Mouse (Mus musculus) heart, adult 2 months (tissue): ENCODE results near the gene Dnajc13. TPM values are rescaled to one million over a fixed set of nuclear protein-coding genes. Genes with fewer than 3 reads are reported as not detected.

ENCODE experiments used
- DNase-seq, 2 experiments: peaks; one replicate each; pipeline ENCODE4 v3.0.0; 2021
- H3K27ac ChIP-seq: fragments of 200-600 bp; 2 replicates; pipeline ENCODE4 v1.8.1; 2022
- H3K27me3 ChIP-seq: fragments of 200-500 bp; 2 replicates; pipeline ENCODE4 v1.6.1; 2012; ENCODE audit warnings: mild to moderate bottlenecking, low read length, inconsistent platforms, mixed read lengths; ENCODE audit not compliant: control insufficient read depth, insufficient read depth
- H3K36me3 ChIP-seq: fragments of 200-500 bp; 2 replicates; pipeline ENCODE4 v1.6.1; 2012; ENCODE audit warnings: low read length, inconsistent platforms; ENCODE audit not compliant: control insufficient read depth, insufficient read depth
- H3K4me1 ChIP-seq: fragments of 200-500 bp; 2 replicates; pipeline ENCODE4 v1.6.1; 2011; ENCODE audit warnings: low read length; ENCODE audit not compliant: control insufficient read depth, insufficient read depth
- H3K4me3 ChIP-seq: fragments of 200-600 bp; 2 replicates; pipeline ENCODE4 v1.8.1; 2022
- H3K79me2 ChIP-seq: fragments of 200-500 bp; replicated peaks from 2 replicates; pipeline ENCODE4 v1.6.1; 2012; ENCODE audit warnings: mild to moderate bottlenecking, inconsistent platforms, low read length, moderate library complexity, mixed read lengths; ENCODE audit not compliant: control insufficient read depth, insufficient read depth
- H3K9ac ChIP-seq: fragments of 200-500 bp; 2 replicates; pipeline ENCODE4 v1.6.1; 2012; ENCODE audit warnings: low read depth, mild to moderate bottlenecking, control low read depth, inconsistent platforms, low read length, mixed read lengths
- CTCF ChIP-seq: fragments of 200-600 bp; IDR thresholded peaks from 2 replicates; pipeline ENCODE4 v1.8.1; 2022; ENCODE audit warnings: antibody characterized with exemption, mild to moderate bottlenecking, moderate library complexity
- EP300 ChIP-seq: fragments of 200-500 bp; IDR thresholded peaks from 2 replicates; pipeline ENCODE4 v1.6.1; 2011; ENCODE audit warnings: low read depth, low read length, control low read depth; ENCODE audit not compliant: insufficient read depth
- POLR2A ChIP-seq: fragments of 200-500 bp; IDR thresholded peaks from 2 replicates; pipeline ENCODE4 v1.6.1; 2011; ENCODE audit warnings: mild to moderate bottlenecking, low read depth, low read length, control low read depth; ENCODE audit not compliant: insufficient read depth
- WGBS: fragments of 180-500 bp; shearing (Covaris S2); methylation state at CpG from one replicate; pipeline ENCODE4 v1.1.7; 2018; 5-methylcytosine and 5-hydroxymethylcytosine counted together
- intact Hi-C: fragments of 180-260 bp; cut with DNase I; formaldehyde crosslinking; loops from one replicate; pipeline ENCODE4 v1.15.1; 2025
- polyA plus RNA-seq: library from polyadenylated mRNA; depleted of rRNA; stranded (reverse); fragments of >200 nt; gene quantifications from 2 replicates; pipeline ENCODE4 v1.2.3, GENCODE M21; 2012
- total RNA-seq, 2 experiments: library from RNA; stranded (reverse); gene quantifications; 2 replicates each; pipeline ENCODE4 v1.2.3; 2021

The Dnajc13 gene
- total and polyA plus RNA-seq, 3 experiments, result 29.2 to 32.3 (median 31.6) TPM

DNA sequence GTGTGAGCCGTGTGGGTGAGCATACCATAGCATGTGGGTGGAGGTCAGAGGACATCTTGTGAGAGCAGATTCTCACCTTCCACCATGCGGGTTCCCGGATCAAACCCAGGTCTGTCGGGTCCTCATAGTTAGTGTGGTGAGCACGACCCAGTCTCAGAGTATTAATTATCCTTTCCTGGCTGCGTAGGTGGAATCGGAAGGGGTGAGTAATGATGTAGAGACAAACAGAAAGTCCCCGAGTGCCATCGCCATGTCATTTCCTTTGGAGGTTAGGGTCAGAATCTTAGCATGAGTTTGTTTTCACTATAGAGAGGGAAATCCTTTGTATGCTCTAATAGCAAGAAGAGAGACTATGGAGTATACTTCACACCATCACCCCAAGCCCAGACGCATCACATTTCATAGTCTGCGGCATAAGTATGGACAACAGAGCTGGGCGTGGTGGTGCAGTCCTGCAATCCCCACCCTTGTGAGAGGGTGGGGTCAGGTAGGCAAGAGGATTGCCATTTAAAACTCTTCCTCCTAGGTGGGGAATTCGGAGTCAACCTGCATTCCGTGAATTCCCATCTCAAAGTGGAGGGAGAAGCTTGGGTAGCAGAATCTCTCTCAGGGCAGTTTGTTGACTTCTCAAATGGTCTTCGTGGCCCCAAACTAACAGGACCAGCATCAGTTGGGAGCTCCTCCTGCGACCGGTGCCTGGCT is 12.5 kb upstream of the Dnajc13 start:
- H3K27ac ChIP-seq, result no peak overlapping the region
- DNase-seq, result no peak
- no peak overlapping the region for H3K9ac ChIP-seq
- intact Hi-C loops, result no loop called here
- H3K36me3 ChIP-seq, result no peaks in the 10 kb centered on the region
- WGBS, result 65% methylated on average over 17 of the region's 17 CpGs
- H3K4me1 ChIP-seq, result no peaks in the 10 kb centered on the region
- H3K4me3 ChIP-seq, result no peak overlapping the region
- no peaks in the 10 kb centered on the region for H3K27me3 ChIP-seq
- no peak for TF ChIP-seq EP300
- no peak for TF ChIP-seq CTCF
- no peak for TF ChIP-seq POLR2A
- no peaks in the 10 kb centered on the region for H3K79me2 ChIP-seq

DNA sequence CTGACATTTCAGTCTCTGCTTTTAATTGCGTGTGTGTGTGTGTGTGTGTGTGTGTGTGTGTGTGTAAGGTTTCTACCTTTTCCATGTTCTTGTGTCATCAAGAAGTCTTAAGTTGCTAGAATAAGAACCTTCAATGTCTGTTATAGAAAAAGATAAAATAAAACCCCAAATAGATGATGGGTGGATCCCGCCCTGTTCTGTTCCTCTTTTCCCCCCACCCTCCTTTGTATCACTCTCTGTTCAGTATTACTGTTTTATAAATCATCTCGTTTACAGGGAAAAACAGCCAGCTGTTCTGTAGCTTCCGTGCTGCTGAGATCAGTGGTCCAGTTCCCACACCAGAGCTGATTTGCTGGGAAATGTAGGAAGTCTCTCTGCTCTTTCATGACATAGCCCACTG is 9.3 kb upstream of the Dnajc13 start:
- Histone ChIP-seq H3K27me3 (no peaks in the 10 kb centered on the region), H3K36me3 (no peaks in the 10 kb centered on the region), H3K4me1 (no peaks in the 10 kb centered on the region), H3K27ac (no peak overlapping the region), H3K4me3 (no peak overlapping the region), H3K79me2 (no peaks in the 10 kb centered on the region), H3K9ac (no peak overlapping the region)
- 74% methylated on average over 4 of the region's 4 CpGs for WGBS
- intact Hi-C loops, result no loop called here
- no peak for DNase-seq
- no peak for TF ChIP-seq POLR2A
- no peak for TF ChIP-seq EP300
- no peak for TF ChIP-seq CTCF

DNA sequence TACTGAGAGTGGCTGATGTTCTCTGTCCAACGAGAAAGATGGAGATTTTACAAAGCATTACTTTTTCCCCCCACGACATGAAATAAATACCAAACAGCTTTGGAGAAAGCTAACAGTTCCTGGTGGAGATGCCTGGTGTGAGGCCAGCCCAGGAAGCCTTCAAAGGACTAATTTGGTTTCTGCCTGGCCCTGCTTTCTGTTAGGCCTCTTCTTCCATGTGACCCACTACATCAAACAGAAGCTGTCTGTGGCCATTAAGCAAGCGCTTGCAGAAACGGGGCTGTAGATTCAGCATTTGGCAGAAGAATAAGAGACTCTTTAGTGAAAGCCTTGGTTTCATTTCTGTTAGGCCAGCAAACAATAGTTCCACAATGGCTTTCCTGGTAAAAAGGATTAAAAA is 8.9 kb upstream of the Dnajc13 start:
- no peaks in the 10 kb centered on the region for H3K4me1 ChIP-seq
- no peak overlapping the region for H3K4me3 ChIP-seq
- no peak overlapping the region for H3K9ac ChIP-seq
- no peaks in the 10 kb centered on the region for H3K27me3 ChIP-seq
- H3K27ac ChIP-seq, result no peak overlapping the region
- H3K79me2 ChIP-seq, result no peaks in the 10 kb centered on the region
- 72% methylated on average over 4 of the region's 4 CpGs for WGBS
- no peak for DNase-seq
- TF ChIP-seq POLR2A (no peak), EP300 (no peak), CTCF (no peak)
- H3K36me3 ChIP-seq, result no peaks in the 10 kb centered on the region
- intact Hi-C loops, result no loop called here

DNA sequence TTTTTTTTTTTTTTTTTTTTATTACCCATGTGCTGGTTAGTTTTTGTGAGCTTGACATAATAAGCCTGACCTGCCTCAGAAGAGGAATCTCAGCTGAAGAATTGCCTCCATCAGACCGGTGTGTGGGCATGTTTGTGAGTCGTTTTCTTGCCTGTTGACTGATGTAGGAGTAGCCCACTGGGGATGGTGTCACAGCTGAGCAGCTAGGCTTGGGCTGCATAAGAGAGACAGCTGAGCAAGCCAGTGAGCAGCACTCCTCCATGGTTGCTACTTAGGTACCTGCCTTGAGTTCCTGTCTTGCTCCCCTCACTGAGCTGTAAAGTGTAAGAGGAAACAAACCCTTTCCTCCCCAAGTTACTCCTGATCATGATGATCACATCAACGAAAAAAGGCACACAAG is 7.2 kb upstream of the Dnajc13 start:
- 60% methylated on average over 3 of the region's 3 CpGs for WGBS
- intact Hi-C loops, result no loop called here

DNA sequence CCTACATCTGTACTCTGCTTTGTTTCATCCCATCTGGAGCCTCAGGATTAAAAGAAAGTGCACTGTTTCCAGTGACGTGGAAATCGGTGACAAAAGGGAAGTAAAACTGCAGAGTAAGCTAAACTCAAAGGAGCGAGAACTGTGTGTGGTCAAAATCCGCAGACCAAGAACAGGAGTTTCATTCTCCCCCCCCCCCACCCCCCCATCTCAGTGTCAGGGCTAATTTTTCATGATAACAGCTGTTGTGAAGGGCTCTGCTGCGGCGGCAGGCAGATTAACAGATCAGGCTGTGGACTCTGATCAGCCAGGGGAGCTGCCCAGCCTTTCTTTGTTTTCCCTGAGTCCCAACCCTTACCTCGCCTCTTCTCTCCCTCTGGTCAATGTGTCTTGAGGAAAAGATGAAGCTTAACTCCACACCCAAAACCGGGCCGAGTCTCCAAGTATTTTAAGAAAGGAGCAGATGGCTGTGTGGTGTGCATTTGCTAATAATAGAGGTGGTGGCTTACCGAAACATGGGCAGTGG is 6.7 kb upstream of the Dnajc13 start:
- Histone ChIP-seq H3K79me2 (no peaks in the 10 kb centered on the region), H3K36me3 (no peaks in the 10 kb centered on the region), H3K27me3 (no peaks in the 10 kb centered on the region), H3K9ac (no peak overlapping the region), H3K4me3 (no peak overlapping the region), H3K27ac (no peak overlapping the region), H3K4me1 (no peaks in the 10 kb centered on the region)
- intact Hi-C loops, result no loop called here
- DNase-seq, result peak in 1 of 2 experiments; percentile 8
- 42% methylated on average over 10 of the region's 10 CpGs for WGBS
- TF ChIP-seq CTCF (no peak), POLR2A (no peak), EP300 (no peak)

More for the DNA sequence above, 7.2 kb upstream of the Dnajc13 start:
- H3K27me3 ChIP-seq, result no peaks in the 10 kb centered on the region
- no peak overlapping the region for H3K27ac ChIP-seq
- TF ChIP-seq POLR2A (no peak), CTCF (no peak), EP300 (no peak)
- no peak for DNase-seq
- H3K4me1 ChIP-seq, result no peaks in the 10 kb centered on the region
- no peak overlapping the region for H3K4me3 ChIP-seq
- no peak overlapping the region for H3K9ac ChIP-seq
- H3K79me2 ChIP-seq, result no peaks in the 10 kb centered on the region
- no peaks in the 10 kb centered on the region for H3K36me3 ChIP-seq

DNA sequence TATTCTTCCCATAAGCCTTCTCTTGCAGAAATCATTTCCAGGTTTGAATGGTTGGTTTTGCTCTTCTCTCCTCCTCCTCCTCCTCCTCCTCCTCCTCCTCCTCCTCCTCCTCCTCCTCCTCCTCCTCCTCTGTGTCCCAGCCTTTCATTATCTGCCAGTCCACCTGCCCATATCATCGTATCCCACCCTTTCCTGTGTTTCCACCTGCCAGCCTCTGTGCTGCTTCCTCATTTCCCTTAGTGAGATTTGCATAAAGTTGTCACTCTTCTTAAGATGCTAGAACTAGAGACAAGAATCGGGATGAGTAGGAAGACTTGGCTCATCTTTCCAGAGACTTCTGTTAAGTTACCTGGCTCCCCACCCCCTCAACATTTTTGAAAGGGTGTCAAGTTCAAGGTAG is 1.8 kb upstream of the Dnajc13 start:
- 43% methylated on average over 2 of the region's 2 CpGs for WGBS
- Histone ChIP-seq H3K27me3 (no peaks in the 10 kb centered on the region), H3K36me3 (peaks cover 7% of the 10 kb centered on the region), H3K9ac (no peak overlapping the region), H3K79me2 (no peaks in the 10 kb centered on the region), H3K27ac (no peak overlapping the region), H3K4me1 (peaks cover 5% of the 10 kb centered on the region), H3K4me3 (no peak overlapping the region)
- DNase-seq, result no peak
- intact Hi-C loops, result no loop called here
- TF ChIP-seq POLR2A (no peak), EP300 (no peak), CTCF (no peak)
